9 mouse cellular contexts compared by ENCODE assay signal in genomic region chr11:114791351-114791889, GRCm38 (mm10). TPM values are rescaled to one million over a fixed set of nuclear protein-coding genes. Genes with fewer than 3 reads are reported as not detected.
DNase-seq lines count a peak whose midpoint lies in the region; ATAC-seq and TF ChIP-seq lines count a peak whose summit lies in the region.
"Had no signal": no experiment of that assay in that cellular context is flagged by ENCODE, and none has a peak within 500 bp of the region (broad histone marks: within the 10 kb centered on the region; RNA-seq: fewer than 3 reads in every experiment).

No protein-coding gene starts in this region.

- whole genome bisulfite sequencing in heart, postnatal 0 days: 4% methylated on average over 44 of the region's 50 CpGs
- 7% methylated on average over 50 of the region's 50 CpGs for WGBS in forebrain, embryonic 15.5 days
- 5% methylated on average over 50 of the region's 50 CpGs for WGBS in midbrain, embryonic 10.5 days

- no peak overlapping the region for H3K9ac ChIP-seq in heart, postnatal 0 days (replicated peaks; ENCODE audit: low read depth, low read length)
- H3K9ac ChIP-seq in forebrain, embryonic 15.5 days (replicated peaks): peak overlapping the region; percentile 47

- TF ChIP-seq EP300 in heart, postnatal 0 days (IDR thresholded peaks at IDR 0.05; ENCODE audit: low read depth): no peak

- TF ChIP-seq CTCF in heart, postnatal 0 days (IDR thresholded peaks at IDR 0.05; ENCODE audit: low read depth): no peak

- no peak for ATAC-seq in heart, postnatal 0 days (ENCODE audit: insufficient read depth, low read depth)
- ATAC-seq in forebrain, embryonic 15.5 days (replicated peaks): no peak
- ATAC-seq in frontal cortex, adult (ENCODE audit: low TSS enrichment): no peak

- DNase-seq in heart, postnatal 0 days (ENCODE audit: low spot score): no peak
- DNase-seq in heart, postnatal 36 days: no peak
- peak; percentile 67 for DNase-seq in R1 (ENCODE audit: low read depth, low spot score)
- no peak for DNase-seq in midbrain, embryonic 10.5 days (ENCODE audit: low spot score)
- no peak for DNase-seq in B cell, adult 2 months
- DNase-seq in kidney, postnatal 25 days: no peak

- H3K27ac ChIP-seq in heart, postnatal 0 days (ENCODE audit: low read depth): no peak overlapping the region
- H3K27ac ChIP-seq in forebrain, embryonic 15.5 days (replicated peaks): peak overlapping the region; percentile 57
- H3K27ac ChIP-seq in midbrain, embryonic 10.5 days (replicated peaks): peak overlapping the region; percentile 78

- H3K4me2 ChIP-seq in heart, postnatal 0 days (ENCODE audit: low read depth, low read length): peak overlapping the region; percentile 60
- peak overlapping the region; percentile 86 for H3K4me2 ChIP-seq in forebrain, embryonic 15.5 days (replicated peaks)

- 0 out of 2 replicates have a peak, but pooled peaks cover 13% of the 10 kb centered on the region for H3K4me1 ChIP-seq in heart, postnatal 0 days (ENCODE audit: control insufficient read depth, insufficient read depth)
- peaks cover 63% of the 10 kb centered on the region for H3K4me1 ChIP-seq in forebrain, embryonic 15.5 days
- H3K4me1 ChIP-seq in midbrain, embryonic 10.5 days: peaks cover 98% of the 10 kb centered on the region

- H3K9me3 ChIP-seq in heart, postnatal 0 days (replicated peaks; ENCODE audit: control insufficient read depth, low read length): no peaks in the 10 kb centered on the region
- H3K9me3 ChIP-seq in forebrain, embryonic 15.5 days: no peaks in the 10 kb centered on the region
- no peaks in the 10 kb centered on the region for H3K9me3 ChIP-seq in midbrain, embryonic 10.5 days (replicated peaks)

- intact Hi-C loops in heart, postnatal 36 days (cut with DNase I): no loop called here

- no peaks in the 10 kb centered on the region for H3K36me3 ChIP-seq in heart, postnatal 0 days (replicated peaks; ENCODE audit: control insufficient read depth, insufficient read depth, low read length)
- no peaks in the 10 kb centered on the region for H3K36me3 ChIP-seq in forebrain, embryonic 15.5 days
- H3K36me3 ChIP-seq in midbrain, embryonic 10.5 days: peaks cover 9% of the 10 kb centered on the region

- H3K27me3 ChIP-seq in heart, postnatal 0 days (ENCODE audit: control insufficient read depth, insufficient read depth, low read length): peaks cover 88% of the 10 kb centered on the region
- peaks cover 12% of the 10 kb centered on the region; the same call in 1 of the 2 replicates for H3K27me3 ChIP-seq in forebrain, embryonic 15.5 days
- H3K27me3 ChIP-seq in midbrain, embryonic 10.5 days (ENCODE audit: low read depth, poor library complexity, severe bottlenecking): peaks cover 80% of the 10 kb centered on the region

- peak overlapping the region; percentile 45 for H3K4me3 ChIP-seq in heart, postnatal 0 days (ENCODE audit: low read depth, low read length)
- peak overlapping the region; percentile 45 for H3K4me3 ChIP-seq in forebrain, embryonic 15.5 days
- H3K4me3 ChIP-seq in midbrain, embryonic 10.5 days: peak overlapping the region; percentile 65

RNA-seq across cellular contexts. Expression of gene Btbd17, which starts 4.3 kb away (rescaled TPM):
- total RNA-seq in heart, postnatal 0 days (2014; rRNA removed; ENCODE audit: low replicate concordance): not detected in 2 replicates
- 0.12 and 0.18 TPM in 2 replicates for polyA plus RNA-seq in heart, postnatal 0 days (2015; fragmentation: Nextera tagmentation; extraction: Ambion mirVana)
- total RNA-seq in heart, postnatal 36 days (2021): not detected
- polyA plus RNA-seq in forebrain, embryonic 15.5 days (2015; fragmentation: Nextera tagmentation; extraction: Ambion mirVana): 26.4 and 29.7 TPM in 2 replicates
- polyA plus RNA-seq in midbrain, embryonic 10.5 days (2016; fragmentation: Nextera tagmentation; extraction: Ambion mirVana): 57.3 and 69.1 TPM in 2 replicates
- total RNA-seq: hematopoietic stem cell, adult 5-6 weeks had no signal

RNA-seq across cellular contexts. Expression of gene Gpr142, which starts 7.3 kb away (rescaled TPM):
- total RNA-seq in heart, postnatal 0 days (2014; rRNA removed; ENCODE audit: low replicate concordance): not detected in 2 replicates
- not detected in 2 replicates for polyA plus RNA-seq in heart, postnatal 0 days (2015; fragmentation: Nextera tagmentation; extraction: Ambion mirVana)
- not detected for total RNA-seq in heart, postnatal 36 days (2021)
- not detected in 2 replicates for polyA plus RNA-seq in forebrain, embryonic 15.5 days (2015; fragmentation: Nextera tagmentation; extraction: Ambion mirVana)
- polyA plus RNA-seq in midbrain, embryonic 10.5 days (2016; fragmentation: Nextera tagmentation; extraction: Ambion mirVana): 0.27 and 0.36 TPM in 2 replicates
- total RNA-seq: hematopoietic stem cell, adult 5-6 weeks had no signal

RNA-seq across cellular contexts. Expression of gene Kif19a, which starts 26.2 kb away (rescaled TPM):
- total RNA-seq in heart, postnatal 0 days (2014; rRNA removed; ENCODE audit: low replicate concordance): 2.7 TPM in 1 of 2 replicates, not detected in the other
- polyA plus RNA-seq in heart, postnatal 0 days (2015; fragmentation: Nextera tagmentation; extraction: Ambion mirVana): 0.08 and 0.14 TPM in 2 replicates
- under 1 TPM in 1 of 2 experiments, not detected in 1; 0.35 TPM for total RNA-seq in heart, postnatal 36 days (2021)
- polyA plus RNA-seq in forebrain, embryonic 15.5 days (2015; fragmentation: Nextera tagmentation; extraction: Ambion mirVana): 0.52 and 0.83 TPM in 2 replicates
- polyA plus RNA-seq in midbrain, embryonic 10.5 days (2016; fragmentation: Nextera tagmentation; extraction: Ambion mirVana): 1.1 and 1.7 TPM in 2 replicates

RNA-seq across cellular contexts. Expression of gene Gprc5c, which starts 59.5 kb away (rescaled TPM):
- 14.1 and 16.5 TPM in 2 replicates for total RNA-seq in heart, postnatal 0 days (2014; rRNA removed; ENCODE audit: low replicate concordance)
- polyA plus RNA-seq in heart, postnatal 0 days (2015; fragmentation: Nextera tagmentation; extraction: Ambion mirVana): 6.8 and 7.5 TPM in 2 replicates
- 10 to 100 TPM; 10.2 to 11.2 TPM for total RNA-seq in heart, postnatal 36 days (2021)
- polyA plus RNA-seq in forebrain, embryonic 15.5 days (2015; fragmentation: Nextera tagmentation; extraction: Ambion mirVana): 6.0 and 6.2 TPM in 2 replicates
- polyA plus RNA-seq in midbrain, embryonic 10.5 days (2016; fragmentation: Nextera tagmentation; extraction: Ambion mirVana): 19.0 TPM in 2 replicates
- total RNA-seq: hematopoietic stem cell, adult 5-6 weeks had no signal

Comparison
In these comparisons a context has a peak if more than half of its experiments do, and no peak if none do; other contexts are left out.
1. RNA of gene Btbd17, which starts 4.3 kb away (polyA plus RNA-seq): 57.3 to 69.1 TPM in midbrain, embryonic 10.5 days and 26.4 to 29.7 TPM in forebrain, embryonic 15.5 days; 0.12 to 0.18 TPM in heart, postnatal 0 days; every median in the first group is over 10 times any median in the second.
2. Peak in every context shown above with its lines, with median percentiles within 50 percentile points of each other: H3K4me3 ChIP-seq.